Mouse (Mus musculus) ES-Bruce4 (cell line): ENCODE data around the gene Dbn1.

Source experiments
- CTCF ChIP-seq: IDR thresholded peaks from one replicate; pipeline ENCODE4 v1.8.1; 2011; ENCODE audit warnings: low read depth, low read length
- EP300 ChIP-seq: IDR thresholded peaks from 2 replicates; pipeline ENCODE4 v1.6.1; 2011; ENCODE audit warnings: low read depth, low read length; ENCODE audit not compliant: insufficient read depth
- POLR2A ChIP-seq: IDR thresholded peaks from one replicate; pipeline ENCODE4 v1.8.1; 2011; ENCODE audit warnings: low read length; ENCODE audit not compliant: insufficient read depth

- TF ChIP-seq CTCF (no peak), POLR2A (no peak), EP300 (no peak)
Measured at GRCm38 (mm10) chr13:55522730-55523129, 34.8 kb upstream of the Dbn1 start.
